ENCODE assay signal across 8 mouse cellular contexts in genomic region chr2:84727172-84727858, GRCm38 (mm10). TPM values are rescaled to one million over a fixed set of nuclear protein-coding genes. Genes with fewer than 3 reads are reported as not detected.
DNase-seq lines count a peak whose midpoint lies in the region; ATAC-seq lines count a peak whose summit lies in the region.

Gene Clp1, minus strand, starts transcription at chr2:84727350.

- ATAC-seq in inflammation-experienced regulatory T-cells, adult 6 months = peak; percentile 98
- peak; percentile 97 for ATAC-seq in megakaryocyte-erythroid progenitor cell, adult 5-6 weeks (replicated peaks; ENCODE audit: low FRiP score, low TSS enrichment, poor library complexity, severe bottlenecking)

- DNase-seq in adrenal gland, adult (ENCODE audit: inconsistent age in 2 of 2, low spot score in 1 of 2) = peak; percentile 97 to 98
- peak; percentile 99 for DNase-seq in embryo, embryonic 10.5 days (ENCODE audit: low spot score)
- peak; percentile 95 for DNase-seq in gastrocnemius, postnatal 14 days
- DNase-seq in left cerebral cortex, postnatal 10 days (ENCODE audit: extremely low spot score in 1 of 2, low spot score in 2 of 2) = peak; percentile 95 to 97
- DNase-seq in right cerebral cortex, postnatal 25 days = peak; percentile 95
- peak; percentile 90 to 95 for DNase-seq in urinary bladder, postnatal 4 days (ENCODE audit: low spot score in 2 of 2)

- intact Hi-C loops in gastrocnemius, postnatal 14 days (cut with DNase I; ENCODE audit: low total_unique reads) = no loop called here
- intact Hi-C loops in left cerebral cortex, postnatal 10 days (cut with DNase I) = no loop called here

RNA-seq across cellular contexts. Expression of gene Clp1, which starts in this region (rescaled TPM):
- 1 to 10 TPM; 4.1 to 4.9 TPM for total RNA-seq in gastrocnemius, postnatal 14 days (2021)
- 10 to 100 TPM; 41.2 to 48.0 (median 44.5) TPM for polyA plus RNA-seq in inflammation-experienced regulatory T-cells, adult 6 months (2017; shearing (Covaris generic))
- 1 to 10 TPM; 8.0 to 8.3 TPM for total RNA-seq in left cerebral cortex, postnatal 10 days (2021)
- total RNA-seq in megakaryocyte-erythroid progenitor cell, adult 5-6 weeks (2014; fragmentation: Nextera tagmentation) = 35.4 and 38.0 TPM in 2 replicates
- 43.8 and 46.5 TPM in 2 replicates for total RNA-seq in megakaryocyte-erythroid progenitor cell, adult 5-6 weeks (2017)

Comparison
In these comparisons a context has a peak if more than half of its experiments do, and no peak if none do; other contexts are left out.
1. Peak in every context shown above with its lines: DNase-seq and ATAC-seq.